Comparison of ENCODE assay signal across 29 mouse cellular contexts in the genomic region with DNA sequence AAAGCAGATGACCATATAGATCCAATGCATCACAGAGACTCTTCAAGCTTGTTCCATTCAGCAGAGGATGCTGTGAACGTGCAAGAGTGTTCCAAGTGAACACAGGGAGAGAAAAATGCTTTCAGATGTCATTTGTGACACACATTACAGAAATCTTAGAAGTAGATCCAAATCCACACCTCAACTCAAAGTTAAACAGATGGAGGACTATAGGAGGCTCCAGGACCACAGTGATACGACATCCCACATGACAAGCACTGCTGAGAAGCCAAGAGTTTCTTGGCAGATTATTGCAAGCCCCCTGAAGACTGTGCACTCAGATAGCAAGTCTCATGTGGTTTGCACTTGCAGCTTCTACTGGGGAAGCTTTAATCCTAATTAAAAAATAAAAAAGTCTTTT. TPM values are rescaled to one million over a fixed set of nuclear protein-coding genes. Genes with fewer than 3 reads are reported as not detected.
A peak's percentile ranks its signal among the peaks of the same experiment; 100 is the strongest.
DNase-seq lines count a peak whose midpoint lies in the region; ATAC-seq and TF ChIP-seq lines count a peak whose summit lies in the region.
"Had no signal": no experiment of that assay in that cellular context is flagged by ENCODE, and none has a peak within 500 bp of the region (broad histone marks: within the 10 kb centered on the region; RNA-seq: fewer than 3 reads in every experiment).

No protein-coding gene starts in this region.

- no peak overlapping the region for H3K9ac ChIP-seq in embryonic facial prominence, embryonic 14.5 days (ENCODE audit: low read depth, low read length)
- H3K9ac ChIP-seq in hindbrain, embryonic 16.5 days (ENCODE audit: low read depth, low read length): no peak overlapping the region
- no peak overlapping the region for H3K9ac ChIP-seq in hindbrain, embryonic 11.5 days (ENCODE audit: low read depth, low read length)
- H3K9ac ChIP-seq in midbrain, embryonic 16.5 days (ENCODE audit: low read depth, low read length): no peak overlapping the region
- no peak overlapping the region for H3K9ac ChIP-seq in midbrain, embryonic 11.5 days (ENCODE audit: low read length)
- H3K9ac ChIP-seq in forebrain, postnatal 0 days: no peak overlapping the region
- H3K9ac ChIP-seq: heart, embryonic 15.5 days; limb, embryonic 12.5 days; liver, postnatal 0 days; neural tube, embryonic 15.5 days had no signal

- H3K4me3 ChIP-seq in embryonic facial prominence, embryonic 14.5 days (ENCODE audit: low read depth, low read length): no peak overlapping the region
- no peak overlapping the region for H3K4me3 ChIP-seq in embryonic facial prominence, embryonic 10.5 days
- H3K4me3 ChIP-seq in hindbrain, embryonic 16.5 days (ENCODE audit: low read length): no peak overlapping the region
- no peak overlapping the region for H3K4me3 ChIP-seq in hindbrain, embryonic 11.5 days (ENCODE audit: low read depth, low read length)
- no peak overlapping the region for H3K4me3 ChIP-seq in midbrain, embryonic 16.5 days (ENCODE audit: low read depth, low read length)
- H3K4me3 ChIP-seq in midbrain, embryonic 11.5 days (ENCODE audit: low read depth, low read length): no peak overlapping the region
- no peak overlapping the region for H3K4me3 ChIP-seq in forebrain, postnatal 0 days (ENCODE audit: low read depth, low read length)
- H3K4me3 ChIP-seq: heart, embryonic 15.5 days; limb, embryonic 12.5 days; myocyte; neural tube, embryonic 15.5 days had no signal

- 53% methylated on average over 2 of the region's 2 CpGs for WGBS in embryonic facial prominence, embryonic 14.5 days
- WGBS in embryonic facial prominence, embryonic 10.5 days: 67% methylated on average over 2 of the region's 2 CpGs
- WGBS in hindbrain, embryonic 16.5 days: 48% methylated on average over 2 of the region's 2 CpGs
- 81% methylated on average over 2 of the region's 2 CpGs for WGBS in hindbrain, embryonic 11.5 days
- WGBS in midbrain, embryonic 16.5 days: 61% methylated on average over 2 of the region's 2 CpGs
- WGBS in midbrain, embryonic 11.5 days: 74% methylated on average over 2 of the region's 2 CpGs
- WGBS in forebrain, postnatal 0 days: 39% methylated on average over 2 of the region's 2 CpGs

- no peak for ATAC-seq in embryonic facial prominence, embryonic 14.5 days (ENCODE audit: low read depth)
- ATAC-seq in hindbrain, embryonic 16.5 days: peak; percentile 89
- ATAC-seq in hindbrain, embryonic 11.5 days (ENCODE audit: low FRiP score): no peak
- ATAC-seq in midbrain, embryonic 16.5 days: peak; percentile 84; the same call in 1 of the 2 replicates
- no peak for ATAC-seq in midbrain, embryonic 11.5 days (ENCODE audit: low FRiP score)
- ATAC-seq in forebrain, postnatal 0 days: peak; percentile 91
- ATAC-seq: inflammation-experienced regulatory T-cells, adult 6 months; liver, postnatal 0 days; lung, postnatal 0 days; Patski had no signal

- H3K4me2 ChIP-seq in embryonic facial prominence, embryonic 14.5 days (ENCODE audit: low read depth, low read length): no peak overlapping the region
- no peak overlapping the region for H3K4me2 ChIP-seq in hindbrain, embryonic 16.5 days (ENCODE audit: low read length)
- no peak overlapping the region for H3K4me2 ChIP-seq in hindbrain, embryonic 11.5 days (replicated peaks; ENCODE audit: low read depth, low read length)
- no peak overlapping the region for H3K4me2 ChIP-seq in midbrain, embryonic 16.5 days (ENCODE audit: low read length)
- no peak overlapping the region for H3K4me2 ChIP-seq in midbrain, embryonic 11.5 days
- H3K4me2 ChIP-seq in forebrain, postnatal 0 days (ENCODE audit: low read depth): no peak overlapping the region
- H3K4me2 ChIP-seq: heart, embryonic 15.5 days; limb, embryonic 12.5 days; liver, embryonic 11.5 days; neural tube, embryonic 15.5 days had no signal

- no peaks in the 10 kb centered on the region for H3K36me3 ChIP-seq in embryonic facial prominence, embryonic 14.5 days (ENCODE audit: control insufficient read depth, insufficient read depth, low read length)
- H3K36me3 ChIP-seq in embryonic facial prominence, embryonic 10.5 days (replicated peaks): no peaks in the 10 kb centered on the region
- H3K36me3 ChIP-seq in hindbrain, embryonic 16.5 days (ENCODE audit: control insufficient read depth, insufficient read depth, low read length): no peaks in the 10 kb centered on the region
- H3K36me3 ChIP-seq in hindbrain, embryonic 11.5 days (ENCODE audit: control insufficient read depth, insufficient read depth, low read length): no peaks in the 10 kb centered on the region
- H3K36me3 ChIP-seq in midbrain, embryonic 16.5 days (ENCODE audit: control insufficient read depth, insufficient read depth, low read length): no peaks in the 10 kb centered on the region
- H3K36me3 ChIP-seq in midbrain, embryonic 11.5 days (ENCODE audit: control insufficient read depth, insufficient read depth, low read length): no peaks in the 10 kb centered on the region
- H3K36me3 ChIP-seq in forebrain, postnatal 0 days (ENCODE audit: insufficient read depth): no peaks in the 10 kb centered on the region
- H3K36me3 ChIP-seq: G1E; heart, embryonic 15.5 days; limb, embryonic 12.5 days; neural tube, embryonic 15.5 days had no signal

- no peaks in the 10 kb centered on the region for H3K27me3 ChIP-seq in embryonic facial prominence, embryonic 14.5 days (replicated peaks; ENCODE audit: control insufficient read depth, insufficient read depth, low read length)
- H3K27me3 ChIP-seq in embryonic facial prominence, embryonic 10.5 days (replicated peaks; ENCODE audit: low read depth, poor library complexity, severe bottlenecking): no peaks in the 10 kb centered on the region
- no peaks in the 10 kb centered on the region for H3K27me3 ChIP-seq in hindbrain, embryonic 16.5 days (replicated peaks; ENCODE audit: control insufficient read depth, insufficient read depth, low read length)
- H3K27me3 ChIP-seq in hindbrain, embryonic 11.5 days (ENCODE audit: control insufficient read depth, insufficient read depth, low read length): no peaks in the 10 kb centered on the region
- no peaks in the 10 kb centered on the region for H3K27me3 ChIP-seq in midbrain, embryonic 16.5 days (ENCODE audit: control insufficient read depth, insufficient read depth, low read depth, low read length)
- H3K27me3 ChIP-seq in midbrain, embryonic 11.5 days (ENCODE audit: control insufficient read depth, insufficient read depth, low read length): no peaks in the 10 kb centered on the region
- H3K27me3 ChIP-seq in forebrain, postnatal 0 days (ENCODE audit: insufficient read depth, low read length): no peaks in the 10 kb centered on the region
- H3K27me3 ChIP-seq: CH12.LX; heart, embryonic 15.5 days; limb, embryonic 12.5 days; neural tube, embryonic 15.5 days had no signal

- H3K27ac ChIP-seq in embryonic facial prominence, embryonic 14.5 days (replicated peaks; ENCODE audit: low read depth, low read length): no peak overlapping the region
- H3K27ac ChIP-seq in embryonic facial prominence, embryonic 10.5 days (replicated peaks): no peak overlapping the region
- peak overlapping the region; percentile 31; the same call in 1 of the 2 replicates for H3K27ac ChIP-seq in hindbrain, embryonic 16.5 days (ENCODE audit: low read depth, low read length)
- H3K27ac ChIP-seq in hindbrain, embryonic 11.5 days (ENCODE audit: low read depth, low read length): no peak overlapping the region
- H3K27ac ChIP-seq in midbrain, embryonic 16.5 days (ENCODE audit: low read length): no peak overlapping the region
- no peak overlapping the region for H3K27ac ChIP-seq in midbrain, embryonic 11.5 days (ENCODE audit: low read depth, low read length)
- peak overlapping the region; percentile 0; the same call in 1 of the 2 replicates for H3K27ac ChIP-seq in forebrain, postnatal 0 days (ENCODE audit: low read depth, low read length)
- H3K27ac ChIP-seq: heart, embryonic 15.5 days; kidney, postnatal 0 days; limb, embryonic 12.5 days; macrophage had no signal

- H3K9me3 ChIP-seq in embryonic facial prominence, embryonic 14.5 days (ENCODE audit: control insufficient read depth, low read length): no peaks in the 10 kb centered on the region
- no peaks in the 10 kb centered on the region for H3K9me3 ChIP-seq in embryonic facial prominence, embryonic 10.5 days
- no peaks in the 10 kb centered on the region for H3K9me3 ChIP-seq in hindbrain, embryonic 16.5 days (ENCODE audit: control insufficient read depth, low read length)
- no peaks in the 10 kb centered on the region for H3K9me3 ChIP-seq in hindbrain, embryonic 11.5 days (ENCODE audit: control insufficient read depth, low read length)
- no peaks in the 10 kb centered on the region for H3K9me3 ChIP-seq in midbrain, embryonic 16.5 days (replicated peaks; ENCODE audit: control insufficient read depth, low read length, poor library complexity, severe bottlenecking)
- no peaks in the 10 kb centered on the region for H3K9me3 ChIP-seq in midbrain, embryonic 11.5 days (ENCODE audit: control insufficient read depth, low read length)
- no peaks in the 10 kb centered on the region for H3K9me3 ChIP-seq in forebrain, postnatal 0 days (ENCODE audit: low read length)
- H3K9me3 ChIP-seq: G1E; heart, embryonic 15.5 days; limb, embryonic 12.5 days; neural tube, embryonic 15.5 days had no signal

- no peak for TF ChIP-seq CTCF in forebrain, postnatal 0 days (IDR thresholded peaks at IDR 0.05; ENCODE audit: low read depth)

- peak; percentile 17 for DNase-seq in embryonic facial prominence, embryonic 14.5 days (ENCODE audit: low spot score)
- DNase-seq in embryonic facial prominence, embryonic 10.5 days (ENCODE audit: low spot score): no peak
- no peak for DNase-seq in hindbrain, embryonic 11.5 days (ENCODE audit: low spot score)
- DNase-seq in midbrain, embryonic 11.5 days (ENCODE audit: low spot score, missing footprints): no peak
- DNase-seq in forebrain, postnatal 0 days: peak; percentile 59
- no peak for DNase-seq in kidney, postnatal 4 days
- DNase-seq: adrenal gland, adult 2 months; B cell, adult 2 months; gastrocnemius, postnatal 36 days; heart, postnatal 36 days; kidney, adult 2 months; liver, postnatal 0 days; right cerebral cortex, adult 18-20 months; right cerebral cortex, postnatal 4 days; thymus, postnatal 14 days had no signal

- H3K4me1 ChIP-seq in embryonic facial prominence, embryonic 14.5 days (ENCODE audit: control insufficient read depth, insufficient read depth, low read length): no peaks in the 10 kb centered on the region
- H3K4me1 ChIP-seq in embryonic facial prominence, embryonic 10.5 days: no peaks in the 10 kb centered on the region
- peaks cover 3% of the 10 kb centered on the region; the same call in 1 of the 2 replicates for H3K4me1 ChIP-seq in hindbrain, embryonic 16.5 days (ENCODE audit: control insufficient read depth, insufficient read depth, low read depth, low read length)
- H3K4me1 ChIP-seq in hindbrain, embryonic 11.5 days (replicated peaks; ENCODE audit: control insufficient read depth, insufficient read depth, low read length): no peaks in the 10 kb centered on the region
- peaks cover 8% of the 10 kb centered on the region; the same call in 1 of the 2 replicates for H3K4me1 ChIP-seq in midbrain, embryonic 16.5 days (ENCODE audit: control insufficient read depth, insufficient read depth, low read length)
- no peaks in the 10 kb centered on the region for H3K4me1 ChIP-seq in midbrain, embryonic 11.5 days (ENCODE audit: control insufficient read depth, insufficient read depth, low read length)
- H3K4me1 ChIP-seq in forebrain, postnatal 0 days (ENCODE audit: insufficient read depth): 0 out of 2 replicates have a peak, but pooled peaks cover 7% of the 10 kb centered on the region
- H3K4me1 ChIP-seq: heart, embryonic 15.5 days; limb, embryonic 12.5 days; neural tube, embryonic 15.5 days had no signal

RNA-seq across cellular contexts. Expression of a gene that starts 53.0 kb away (rescaled TPM):
- 5.0 and 5.4 TPM in 2 replicates for polyA plus RNA-seq in embryonic facial prominence, embryonic 14.5 days (2014; fragmentation: Nextera tagmentation; extraction: Ambion mirVana)
- polyA plus RNA-seq in embryonic facial prominence, embryonic 10.5 days (2016; fragmentation: Nextera tagmentation; extraction: Ambion mirVana): 0.73 and 0.91 TPM in 2 replicates
- 8.9 and 9.8 TPM in 2 replicates for polyA plus RNA-seq in hindbrain, embryonic 16.5 days (2015; fragmentation: Nextera tagmentation; extraction: Ambion mirVana)
- 1.6 and 2.3 TPM in 2 replicates for polyA plus RNA-seq in hindbrain, embryonic 11.5 days (2014; fragmentation: Nextera tagmentation; extraction: Ambion mirVana)
- polyA plus RNA-seq in midbrain, embryonic 16.5 days (2015; fragmentation: Nextera tagmentation; extraction: Ambion mirVana): 5.0 and 5.8 TPM in 2 replicates
- 0.82 and 1.0 TPM in 2 replicates for polyA plus RNA-seq in midbrain, embryonic 11.5 days (2014; fragmentation: Nextera tagmentation; extraction: Ambion mirVana)
- total RNA-seq in forebrain, postnatal 0 days (2014; rRNA removed): 13.5 and 15.2 TPM in 2 replicates
- polyA plus RNA-seq in forebrain, postnatal 0 days (2015; fragmentation: Nextera tagmentation; extraction: Ambion mirVana): 3.3 and 7.8 TPM in 2 replicates
- total RNA-seq: CH12.LX had no signal
- polyA plus RNA-seq: G1E, Patski had no signal

Comparison
In these comparisons a context has a peak if more than half of its experiments do, and no peak if none do; other contexts are left out.
1. ATAC-seq: peak in hindbrain, embryonic 16.5 days (single experiment), midbrain, embryonic 16.5 days (single experiment) and forebrain, postnatal 0 days (single experiment); none in embryonic facial prominence, embryonic 14.5 days (single experiment), hindbrain, embryonic 11.5 days (single experiment) and midbrain, embryonic 11.5 days (single experiment).
2. DNase-seq: peak in embryonic facial prominence, embryonic 14.5 days (single experiment) and forebrain, postnatal 0 days (single experiment); none in embryonic facial prominence, embryonic 10.5 days (single experiment), hindbrain, embryonic 11.5 days (single experiment), midbrain, embryonic 11.5 days (single experiment) and kidney, postnatal 4 days (0 of 2).
3. H3K27ac ChIP-seq: peak in hindbrain, embryonic 16.5 days (single experiment) and forebrain, postnatal 0 days (single experiment); none in embryonic facial prominence, embryonic 14.5 days (single experiment), embryonic facial prominence, embryonic 10.5 days (single experiment), hindbrain, embryonic 11.5 days (single experiment), midbrain, embryonic 16.5 days (single experiment) and midbrain, embryonic 11.5 days (single experiment).